Mouse (Mus musculus): Measurements from ENCODE around the gene Ddost.

The Ddost gene

DNA sequence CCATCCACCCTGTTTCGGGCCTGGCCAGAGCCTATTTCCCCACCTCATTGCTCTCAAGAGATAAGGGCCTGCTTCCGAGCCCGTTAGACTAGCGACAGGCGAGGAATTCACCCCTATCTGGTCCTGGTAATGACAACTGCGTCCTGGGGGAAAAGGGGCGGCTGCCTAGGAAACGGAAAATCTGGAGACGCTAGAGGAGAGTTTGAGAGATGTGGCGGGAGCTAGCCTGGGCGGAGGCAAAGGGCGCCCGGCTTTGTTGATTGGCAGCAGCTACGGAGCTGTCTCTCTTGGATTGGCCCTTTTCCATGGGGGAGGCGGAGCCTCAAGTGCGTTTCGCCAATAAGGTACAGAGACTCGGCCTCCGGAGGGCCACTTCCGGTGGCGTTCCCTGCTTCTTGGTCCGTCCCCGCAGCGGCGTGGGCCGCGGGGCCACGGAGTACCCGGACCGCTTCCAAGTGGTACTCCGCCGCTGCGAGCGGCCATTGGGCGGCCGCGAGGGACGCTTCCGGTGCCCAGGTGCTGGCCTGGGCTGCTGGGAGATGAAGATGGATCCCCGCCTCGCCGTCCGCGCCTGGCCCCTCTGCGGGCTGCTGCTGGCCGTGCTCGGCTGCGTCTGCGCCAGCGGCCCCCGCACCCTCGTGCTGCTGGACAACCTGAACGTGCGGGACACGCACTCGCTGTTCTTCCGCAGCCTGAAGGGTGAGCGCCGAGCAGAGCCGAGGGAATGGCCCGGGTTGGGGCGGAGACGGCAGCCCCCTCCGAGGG is at the start of gene Ddost:
TSS of gene Ddost (plus strand) at position 391 of the 765 bp plus-strand sequence.
- in situ Hi-C loops (cut with MboI, MseI): loop anchor here (5.0 kb wide), 1 partner anchor 312 kb away; the partner anchor contains the start of gene Eif4g3

DNA sequence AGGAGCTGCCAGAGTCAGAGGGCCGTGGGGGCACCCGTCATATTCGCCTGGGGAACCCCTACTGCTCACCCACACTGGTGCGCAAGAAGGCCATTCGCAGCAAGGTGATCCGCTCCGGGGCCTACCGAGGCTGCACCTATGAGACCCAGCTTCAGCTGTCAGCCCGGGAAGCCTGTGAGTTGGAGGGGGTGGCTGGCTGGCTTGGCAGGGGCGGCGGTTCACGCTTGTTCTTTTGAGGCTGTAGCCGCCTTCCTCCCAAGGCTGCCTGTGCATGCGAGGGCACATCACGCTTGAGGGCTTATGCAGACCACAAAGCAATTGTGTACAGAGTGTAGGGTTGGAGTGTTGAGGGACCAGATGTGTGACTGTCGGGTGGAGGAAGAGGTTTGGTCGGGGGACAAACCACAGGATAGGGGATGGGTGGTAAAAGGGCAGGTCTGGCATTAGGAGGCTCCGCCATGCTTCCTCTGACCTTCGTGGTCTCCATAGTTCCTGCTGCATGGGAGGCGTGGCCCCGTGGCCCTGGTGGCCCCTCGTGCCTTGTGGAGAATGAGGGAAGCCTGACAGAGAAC is 47.3 kb upstream of the Ddost start:
- in situ Hi-C loops (cut with MboI, MseI): no loop called here

DNA sequence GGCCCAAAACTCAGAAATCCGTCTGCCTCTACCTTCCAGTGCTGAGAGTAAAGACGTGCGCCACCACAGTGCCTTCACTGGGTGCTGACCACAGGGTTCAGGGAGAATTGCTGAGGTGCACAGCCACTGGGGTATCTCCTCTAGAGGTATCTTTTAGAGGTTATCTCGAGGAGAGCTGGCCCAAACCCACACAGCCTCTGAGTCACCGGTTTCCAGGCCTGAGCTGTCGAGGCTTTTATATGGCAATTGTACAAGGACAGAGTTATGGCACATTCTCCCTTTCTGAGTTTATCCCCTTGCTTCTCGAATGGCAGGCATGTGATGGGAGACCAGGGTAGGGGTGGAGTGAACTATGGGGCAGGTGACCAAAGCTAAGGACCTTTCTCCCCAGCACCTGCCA is 45.9 kb upstream of the Ddost start:
- in situ Hi-C loops (cut with MboI, MseI): no loop called here

DNA sequence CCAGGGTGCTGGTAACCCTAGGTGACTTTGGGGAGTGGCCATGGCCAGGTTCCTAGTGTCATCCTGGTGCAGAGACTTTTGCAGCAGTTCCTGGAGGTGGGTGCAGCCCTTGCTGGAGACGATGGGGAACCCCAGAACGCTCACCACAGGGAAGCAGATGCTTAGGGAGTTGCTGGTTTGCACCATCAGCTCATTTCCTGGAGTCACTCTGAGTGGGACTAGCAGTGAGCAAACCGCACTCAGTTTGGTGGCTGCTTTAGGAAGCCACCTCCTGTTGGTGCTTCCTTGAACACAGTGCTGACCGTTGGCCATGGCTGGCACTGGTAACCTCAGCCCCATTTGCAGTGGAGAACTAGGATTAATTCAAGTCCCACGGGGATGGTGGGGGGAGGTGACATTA is 45.0 kb upstream of the Ddost start:
- in situ Hi-C loops (cut with MboI, MseI): no loop called here

DNA sequence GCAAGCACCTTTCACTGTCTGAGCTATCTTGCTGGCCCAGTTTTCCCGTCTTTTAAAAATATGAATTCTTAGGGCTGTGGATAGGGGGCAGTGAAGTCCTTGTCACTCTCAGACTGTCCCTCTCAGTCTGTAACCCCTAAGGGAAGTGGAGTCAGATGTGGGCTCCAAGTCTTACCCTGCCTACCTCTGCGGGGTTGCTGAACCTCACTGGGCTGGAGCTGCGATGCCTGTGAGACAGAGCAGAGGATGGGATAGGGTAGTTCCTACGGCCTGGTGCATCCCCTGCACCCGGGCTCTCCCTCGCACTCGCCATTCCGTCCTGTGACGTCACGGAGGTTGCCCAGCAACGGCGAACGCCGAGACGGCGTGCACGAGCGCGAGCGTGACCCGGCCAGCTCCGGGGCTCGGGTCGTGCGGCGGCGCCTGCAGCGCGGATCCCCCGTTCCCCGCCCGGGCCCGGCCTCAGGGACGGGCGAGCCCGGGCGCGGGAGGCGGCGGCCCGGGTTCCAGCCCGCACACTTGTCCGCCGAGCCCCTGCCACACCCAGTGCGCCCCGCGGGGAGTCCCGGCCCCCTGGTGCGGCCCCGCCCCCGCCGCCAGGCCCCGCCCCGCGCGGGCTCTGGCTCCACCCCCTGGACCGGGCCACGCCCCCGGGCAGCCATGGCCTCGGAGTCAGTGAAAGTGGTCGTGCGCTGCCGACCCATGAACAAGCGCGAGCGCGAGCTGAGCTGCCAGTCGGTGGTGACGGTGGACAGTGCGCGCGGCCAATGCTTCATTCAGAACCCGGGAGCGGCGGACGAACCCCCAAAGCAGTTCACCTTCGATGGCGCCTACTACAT is 42.5 kb upstream of the Ddost start:
- in situ Hi-C loops (cut with MboI, MseI): no loop called here

DNA sequence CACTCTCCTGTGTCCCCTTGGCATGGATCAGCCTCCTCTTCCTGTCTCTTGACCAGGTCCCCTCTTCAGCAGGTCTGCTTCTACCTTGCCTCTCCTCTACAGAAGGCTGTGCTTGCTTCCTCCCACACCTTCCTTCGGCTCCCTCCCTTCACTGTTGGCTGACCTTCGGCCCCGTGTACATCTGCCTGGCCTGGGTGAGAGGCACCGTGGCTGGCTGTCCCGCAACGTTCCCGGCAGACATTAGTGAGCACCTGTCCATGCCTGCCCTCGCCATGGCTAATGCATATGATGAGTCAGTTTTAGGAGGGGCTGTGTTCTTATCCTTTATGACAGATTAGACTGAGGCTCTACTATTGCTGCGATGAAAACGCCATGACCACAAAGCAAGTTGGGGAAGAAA is 36.7 kb upstream of the Ddost start:
- in situ Hi-C loops (cut with MboI, MseI): no loop called here

DNA sequence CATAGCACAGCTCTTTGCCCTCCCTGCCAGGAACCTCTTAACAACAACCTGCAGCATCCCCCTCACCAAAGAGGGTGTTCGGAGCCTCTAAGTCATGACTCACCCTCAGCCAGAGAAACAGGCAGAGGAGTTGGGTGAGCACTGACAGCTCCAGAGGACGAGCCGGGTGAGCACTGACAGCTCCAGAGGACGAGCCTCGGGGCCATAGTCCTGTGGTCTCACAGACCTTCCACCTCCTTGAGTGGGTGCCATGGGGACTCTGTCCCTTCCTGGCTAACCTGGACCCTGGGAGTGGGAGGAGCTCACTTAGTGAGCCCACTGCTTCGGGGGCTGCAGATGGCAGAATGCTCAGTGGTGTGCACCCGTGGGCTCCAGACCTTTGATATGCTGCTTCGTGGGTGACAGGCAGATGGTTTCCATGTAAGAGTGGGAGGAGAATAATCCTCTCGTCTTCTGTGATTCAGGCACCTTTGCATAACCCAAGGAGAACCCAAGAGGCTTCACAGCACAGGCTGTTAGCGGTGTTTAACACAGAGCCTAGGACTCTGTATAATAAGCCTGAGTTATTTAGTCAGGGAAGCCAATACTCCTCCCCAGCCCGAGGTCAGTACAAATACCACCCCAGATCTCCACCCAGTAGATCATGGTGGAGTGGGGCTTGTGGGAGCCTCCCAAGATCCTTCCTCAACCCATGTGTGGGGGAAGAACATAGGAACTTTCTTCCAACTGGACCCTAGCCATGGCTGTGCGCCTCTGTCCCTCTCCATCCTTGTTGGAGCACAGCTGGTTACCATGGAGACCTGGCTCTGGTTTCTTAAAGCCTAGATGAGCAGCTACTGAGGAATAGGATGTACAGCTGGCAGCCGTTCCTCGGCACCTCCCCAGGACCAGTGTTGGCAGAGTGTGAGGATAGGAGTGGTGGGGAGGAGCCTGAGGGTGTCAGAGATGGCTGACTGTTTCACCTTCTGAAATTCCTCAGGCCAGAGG is 32.2 kb upstream of the Ddost start:
- in situ Hi-C loops (cut with MboI, MseI): no loop called here

DNA sequence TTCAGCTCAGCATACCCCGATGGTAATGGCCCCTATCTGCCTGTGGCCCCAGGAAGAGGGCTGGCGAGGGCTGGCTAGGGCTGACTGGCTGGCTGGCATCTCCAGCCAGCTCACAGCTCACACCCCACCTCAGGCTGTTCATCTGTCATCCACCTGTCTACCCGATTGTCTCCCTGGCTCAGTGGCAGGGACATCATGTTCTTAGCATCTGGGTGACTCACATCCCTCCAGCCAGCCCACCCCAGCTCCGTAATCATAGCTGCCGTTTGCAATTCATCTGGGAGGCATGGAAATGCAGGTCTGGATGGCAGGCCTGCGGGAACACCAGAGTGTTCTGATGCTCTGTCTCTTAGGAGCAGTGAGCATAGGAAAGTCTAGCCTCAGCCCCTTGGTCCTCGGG is 26.2 kb upstream of the Ddost start:
- in situ Hi-C loops (cut with MboI, MseI): no loop called here

DNA sequence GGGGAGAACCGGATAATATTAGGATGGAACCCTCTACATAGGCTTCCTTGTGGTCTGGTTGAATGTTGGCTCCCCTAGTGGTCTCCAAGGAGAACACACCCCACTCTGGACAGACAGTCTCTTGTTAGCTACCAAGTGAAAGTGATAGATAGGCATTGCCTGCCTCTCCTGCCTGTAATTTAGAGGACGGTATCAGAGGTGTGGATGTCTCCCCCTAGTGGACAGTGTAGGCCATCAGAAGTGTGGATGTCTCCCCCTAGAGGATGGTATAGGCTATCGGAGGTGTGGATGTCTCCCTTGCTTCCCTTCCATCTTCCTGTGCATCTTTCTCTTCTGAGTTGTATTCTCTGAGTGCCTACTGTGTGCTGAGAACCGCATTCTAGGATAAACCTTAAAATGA is 21.7 kb upstream of the Ddost start:
- in situ Hi-C loops (cut with MboI, MseI): no loop called here

DNA sequence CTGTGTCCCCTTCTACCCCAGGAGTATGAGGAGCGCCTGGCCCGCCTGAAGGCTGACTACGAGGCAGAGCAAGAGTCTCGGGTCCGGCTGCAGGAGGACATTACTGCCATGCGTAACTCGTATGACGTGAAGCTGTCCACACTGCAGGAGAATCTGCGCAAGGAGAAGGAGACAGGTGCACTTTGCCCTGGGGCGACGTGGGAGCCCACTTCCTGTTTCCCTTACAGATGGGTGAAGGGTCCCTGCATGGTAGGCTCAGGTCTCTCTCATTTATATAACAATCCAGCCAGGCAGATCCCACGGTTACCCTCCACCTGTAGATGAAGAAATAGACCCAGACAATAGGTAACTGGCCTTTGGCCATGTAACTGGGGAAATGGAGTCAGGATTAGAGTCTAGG is 18.1 kb upstream of the Ddost start:
- in situ Hi-C loops (cut with MboI, MseI): no loop called here

DNA sequence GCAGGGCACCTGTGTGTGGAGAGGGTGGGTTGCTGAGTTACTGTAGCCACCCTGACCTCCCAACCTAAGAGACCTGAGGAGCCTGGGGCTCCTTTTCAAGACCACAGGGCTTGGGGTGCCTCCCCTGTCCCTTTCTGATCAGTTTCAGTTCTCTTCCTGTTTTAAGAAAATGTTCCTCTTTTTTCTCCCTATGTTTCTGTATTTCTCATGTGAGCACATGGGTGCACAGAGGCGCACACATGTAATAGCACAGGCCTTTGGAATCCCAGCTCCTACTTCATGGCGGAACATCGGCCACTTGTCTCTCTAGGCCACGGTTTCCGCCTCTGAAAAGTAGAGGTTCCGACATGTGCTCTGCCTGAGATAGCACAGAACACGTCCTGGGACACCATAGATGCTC is 15.8 kb upstream of the Ddost start:
- in situ Hi-C loops (cut with MboI, MseI): no loop called here

DNA sequence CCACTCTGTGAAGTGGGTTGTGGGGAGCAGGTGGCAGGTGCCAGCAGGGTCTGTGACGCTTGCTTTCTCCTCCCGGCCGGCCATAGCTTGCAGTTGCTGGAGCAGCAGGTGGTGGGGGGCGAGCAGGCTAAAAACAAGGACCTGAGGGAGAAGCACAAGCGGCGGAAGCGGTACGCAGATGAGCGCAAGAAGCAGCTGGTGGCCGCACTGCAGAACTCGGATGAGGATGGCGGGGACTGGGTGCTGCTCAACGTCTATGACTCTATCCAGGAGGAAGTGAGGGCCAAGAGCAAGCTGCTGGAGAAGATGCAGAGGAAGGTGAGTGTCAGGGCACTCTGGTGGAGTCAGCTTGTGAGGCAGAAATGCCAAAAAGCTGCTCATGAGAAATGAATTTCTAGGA is 12.5 kb upstream of the Ddost start:
- in situ Hi-C loops (cut with MboI, MseI): no loop called here

DNA sequence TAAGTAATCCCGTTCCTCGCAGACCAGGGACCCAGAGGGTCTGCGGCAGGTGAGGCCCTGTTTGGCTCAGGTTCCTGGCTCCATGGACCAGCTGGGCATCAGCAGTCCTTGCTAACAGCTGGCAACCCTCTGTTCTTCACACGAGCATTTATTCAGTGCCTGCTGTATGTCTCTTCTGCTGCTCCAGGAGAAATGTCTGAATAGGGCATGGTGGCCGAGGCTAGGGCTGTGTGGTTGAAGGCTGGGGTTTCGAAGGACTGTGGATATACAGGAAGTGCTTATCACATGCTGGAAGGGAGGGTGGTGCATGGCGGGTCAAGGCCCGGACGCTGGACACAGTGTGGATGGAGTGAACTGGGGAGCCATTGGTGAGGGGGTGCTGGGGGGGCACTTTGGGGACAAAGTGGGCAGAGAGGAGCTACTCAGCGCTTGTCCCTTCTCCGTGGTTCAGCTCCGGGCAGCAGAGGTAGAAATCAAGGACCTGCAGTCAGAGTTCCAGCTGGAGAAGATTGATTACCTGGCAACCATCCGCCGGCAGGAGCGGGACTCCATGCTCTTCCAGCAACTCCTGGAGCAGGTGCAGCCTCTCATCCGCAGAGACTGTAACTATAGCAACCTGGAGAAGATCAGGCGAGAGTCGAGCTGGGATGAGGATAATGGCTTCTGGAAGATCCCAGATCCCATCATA is 11.1 kb upstream of the Ddost start:
- in situ Hi-C loops (cut with MboI, MseI): no loop called here

DNA sequence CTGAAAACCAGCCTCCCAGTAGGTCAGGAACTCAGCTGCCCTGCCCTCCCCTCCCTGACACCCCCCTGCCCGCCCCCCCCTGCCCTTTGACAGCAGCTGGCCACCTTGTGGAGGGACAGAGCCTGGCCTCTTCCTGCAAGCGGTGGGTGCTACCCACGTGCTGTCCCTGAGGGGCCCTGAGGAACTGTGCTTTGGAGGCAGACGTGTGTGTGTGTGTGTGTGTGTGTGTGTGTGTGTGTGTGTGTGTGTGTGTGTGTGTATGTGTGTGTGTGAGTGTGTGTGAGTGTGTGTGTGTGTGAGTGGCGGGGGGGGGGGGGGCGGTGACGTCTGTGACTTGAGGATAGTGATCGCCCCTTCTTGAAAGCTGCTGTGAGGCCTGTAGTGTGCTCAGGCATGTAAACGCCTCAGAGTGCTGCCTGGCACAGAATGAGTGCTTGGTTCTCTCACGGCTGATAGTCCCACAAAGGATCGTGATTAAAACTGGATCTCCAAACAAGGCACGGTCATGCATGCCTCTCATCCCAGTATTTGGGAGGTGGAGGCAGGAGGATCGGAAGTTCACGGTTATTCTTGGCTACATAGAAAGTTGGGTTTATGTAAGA is 10.5 kb upstream of the Ddost start:
- in situ Hi-C loops (cut with MboI, MseI): no loop called here

DNA sequence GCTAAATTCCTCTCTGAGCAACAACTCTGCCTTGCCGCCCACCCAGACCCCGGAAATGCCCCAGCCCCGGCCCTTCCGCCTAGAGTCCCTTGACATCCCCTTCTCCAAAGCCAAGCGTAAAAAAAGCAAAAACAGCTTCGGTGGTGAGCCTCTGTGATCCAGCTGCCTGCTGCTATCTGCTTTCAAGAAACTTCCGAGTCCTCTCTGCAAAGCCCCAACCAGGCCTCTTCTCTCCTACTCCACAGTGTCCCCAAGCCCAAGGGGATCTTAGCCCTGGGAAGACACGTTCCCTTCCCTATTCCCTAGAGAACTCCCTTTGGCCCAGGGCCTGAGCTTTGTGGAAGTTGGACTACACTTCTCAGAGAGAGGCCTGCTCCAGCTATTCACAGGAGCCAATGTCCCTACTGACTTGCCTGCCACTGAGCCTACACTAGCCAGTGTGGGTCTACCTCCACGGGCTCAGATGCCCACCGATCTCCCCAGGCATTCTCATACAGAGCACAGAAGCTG is 3.2 kb upstream of the Ddost start:
- in situ Hi-C loops (cut with MboI, MseI): loop anchor here (5.0 kb wide), 1 partner anchor 309 kb away; the partner anchor contains the start of gene Eif4g3

DNA sequence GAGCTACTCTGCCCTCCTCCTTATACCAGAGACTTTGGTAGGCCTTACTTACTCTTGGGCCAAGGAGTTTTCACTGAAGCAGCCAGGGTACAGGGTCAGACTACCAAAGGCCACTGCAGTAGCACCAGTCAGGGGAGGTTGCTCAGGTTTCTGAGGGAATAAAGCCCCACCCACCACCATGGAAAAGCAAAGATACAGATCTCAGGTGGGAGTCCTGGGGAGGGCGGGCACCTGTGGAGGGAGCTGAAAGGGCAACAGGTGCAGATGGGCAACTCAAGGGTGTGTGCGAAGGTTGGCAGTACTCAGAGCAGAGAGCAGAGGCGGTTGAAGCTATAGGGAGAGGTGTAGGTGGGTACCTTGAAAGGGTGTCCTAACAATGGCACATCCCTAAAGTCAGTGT is 1.5 kb upstream of the Ddost start:
- in situ Hi-C loops (cut with MboI, MseI): loop anchor here (5.0 kb wide), 1 partner anchor 311 kb away; the partner anchor contains the start of gene Eif4g3

DNA sequence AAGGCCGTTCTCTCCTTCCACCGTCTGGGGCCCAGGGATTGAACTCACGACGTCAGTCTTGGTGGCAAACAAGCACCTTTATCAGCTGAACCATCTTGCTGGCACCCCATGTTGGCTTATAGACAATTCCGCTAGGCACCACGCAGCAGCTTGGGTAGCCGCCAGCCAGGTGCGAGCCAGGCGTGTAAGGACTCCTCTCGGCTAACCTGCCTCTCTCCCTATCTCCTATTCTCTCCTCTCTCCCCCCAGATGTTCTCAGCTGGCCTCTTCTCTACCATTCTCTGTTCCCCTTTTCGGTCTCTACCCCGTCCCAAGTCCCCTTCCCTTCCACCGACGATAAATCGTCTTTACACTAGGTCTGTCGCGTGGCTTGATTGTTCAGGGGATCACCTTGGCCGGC is 788 bp upstream of the Ddost start:
- in situ Hi-C loops (cut with MboI, MseI): loop anchor here (5.0 kb wide), 1 partner anchor 311 kb away; the partner anchor contains the start of gene Eif4g3

DNA sequence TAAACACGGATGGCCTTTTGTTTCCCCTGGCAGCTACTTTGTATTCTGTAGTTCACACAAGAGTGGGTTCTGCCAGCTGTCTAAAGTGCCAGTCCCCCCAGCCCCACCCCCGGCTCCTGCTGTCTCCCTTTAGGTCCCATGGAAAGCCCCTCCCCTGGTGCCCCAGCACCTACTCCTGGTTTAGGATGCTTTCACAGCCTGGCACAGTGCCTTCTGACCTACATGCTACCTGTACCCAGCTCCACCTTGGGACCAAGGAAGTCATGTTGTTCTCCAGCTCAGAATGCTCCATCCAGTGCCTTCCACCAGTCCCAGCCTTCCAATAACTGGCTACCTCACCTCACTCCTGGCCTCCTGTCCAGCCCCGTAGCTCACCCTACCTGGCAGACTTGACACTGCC is 2.5 kb downstream of the Ddost start:
- in situ Hi-C loops (cut with MboI, MseI): no loop called here

DNA sequence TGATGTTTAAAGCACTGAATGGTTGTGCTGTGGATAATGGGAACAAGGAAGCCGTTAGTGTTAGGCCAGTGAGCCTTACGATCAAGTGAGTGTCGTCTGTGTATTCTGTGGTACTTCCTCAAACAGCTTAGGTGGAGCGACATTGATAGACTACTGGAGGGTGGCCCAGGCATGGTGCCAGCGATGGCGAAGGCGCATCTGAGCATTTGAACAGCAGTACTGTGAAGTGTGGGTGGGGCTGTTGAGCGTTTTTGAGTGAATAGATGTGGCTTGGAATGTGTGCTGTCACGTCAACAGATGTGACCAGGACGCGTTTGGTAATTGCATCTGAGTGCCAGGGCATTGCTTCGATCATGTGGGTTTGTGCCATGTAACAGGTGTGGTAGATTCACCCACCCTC is 3.2 kb downstream of the Ddost start:
- in situ Hi-C loops (cut with MboI, MseI): no loop called here

DNA sequence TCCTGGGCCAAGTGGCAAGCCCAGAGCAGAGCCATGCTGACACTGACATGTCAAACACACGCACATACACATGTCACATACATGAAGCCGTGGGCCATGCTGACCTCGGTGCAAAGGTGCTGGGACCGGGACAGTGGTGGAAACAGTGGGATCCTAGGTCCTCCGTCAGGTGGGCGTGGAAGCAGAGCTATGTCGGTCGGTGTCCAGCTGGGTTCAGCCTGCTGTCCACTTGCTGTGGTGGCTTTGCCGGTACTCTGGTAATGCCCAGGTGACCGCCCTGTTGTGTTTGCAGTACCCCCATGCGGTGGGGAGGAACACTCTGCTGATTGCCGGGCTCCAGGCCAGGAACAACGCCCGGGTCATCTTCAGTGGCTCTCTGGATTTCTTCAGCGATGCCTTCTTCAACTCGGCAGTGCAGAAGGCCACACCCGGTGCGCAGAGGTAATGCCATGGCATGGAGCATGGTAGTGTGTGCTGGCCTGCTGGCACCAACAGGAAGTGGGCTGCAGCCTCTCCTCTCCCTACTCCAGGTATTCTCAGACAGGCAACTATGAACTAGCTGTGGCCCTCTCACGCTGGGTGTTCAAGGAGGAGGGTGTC is 5.9 kb downstream of the Ddost start:
- in situ Hi-C loops (cut with MboI, MseI): no loop called here
